Mouse (Mus musculus) embryonic fibroblast, embryonic 13.5 days (primary cell): ENCODE measurements around the gene Epb41l5. TPM values are rescaled to one million over a fixed set of nuclear protein-coding genes. Genes with fewer than 3 reads are reported as not detected.

Source experiments
- H3K27ac ChIP-seq: 2 replicates; pipeline ENCODE4 v1.5.1; 2012; ENCODE audit warnings: low read length, control low read depth, inconsistent platforms; ENCODE audit not compliant: insufficient read depth
- H3K4me1 ChIP-seq: 2 replicates; pipeline ENCODE4 v1.6.1; 2011; ENCODE audit warnings: low read length; ENCODE audit not compliant: control insufficient read depth, insufficient read depth
- H3K4me3 ChIP-seq: 2 replicates; pipeline ENCODE4 v1.5.1; 2011; ENCODE audit warnings: mild to moderate bottlenecking, control low read depth, low read length; ENCODE audit not compliant: insufficient read depth
- CTCF ChIP-seq: IDR thresholded peaks from 2 replicates; pipeline ENCODE4 v1.5.1; 2011; ENCODE audit warnings: mild to moderate bottlenecking, control low read depth, low read length, moderate library complexity, borderline replicate concordance; ENCODE audit not compliant: insufficient read depth
- POLR2A ChIP-seq: IDR thresholded peaks from 2 replicates; pipeline ENCODE4 v1.6.1; 2011; ENCODE audit warnings: low read depth, mild to moderate bottlenecking, control low read depth, low read length, moderate library complexity
- polyA plus RNA-seq: library from polyadenylated mRNA; stranded (reverse); fragments of >200 nt; gene quantifications from 2 replicates; pipeline ENCODE4 v1.2.4, GENCODE M21; 2011; ENCODE audit warnings: low read depth; ENCODE audit not compliant: missing spikeins, insufficient read length

The Epb41l5 gene
- polyA plus RNA-seq, 1 experiment: 2.7 TPM

DNA sequence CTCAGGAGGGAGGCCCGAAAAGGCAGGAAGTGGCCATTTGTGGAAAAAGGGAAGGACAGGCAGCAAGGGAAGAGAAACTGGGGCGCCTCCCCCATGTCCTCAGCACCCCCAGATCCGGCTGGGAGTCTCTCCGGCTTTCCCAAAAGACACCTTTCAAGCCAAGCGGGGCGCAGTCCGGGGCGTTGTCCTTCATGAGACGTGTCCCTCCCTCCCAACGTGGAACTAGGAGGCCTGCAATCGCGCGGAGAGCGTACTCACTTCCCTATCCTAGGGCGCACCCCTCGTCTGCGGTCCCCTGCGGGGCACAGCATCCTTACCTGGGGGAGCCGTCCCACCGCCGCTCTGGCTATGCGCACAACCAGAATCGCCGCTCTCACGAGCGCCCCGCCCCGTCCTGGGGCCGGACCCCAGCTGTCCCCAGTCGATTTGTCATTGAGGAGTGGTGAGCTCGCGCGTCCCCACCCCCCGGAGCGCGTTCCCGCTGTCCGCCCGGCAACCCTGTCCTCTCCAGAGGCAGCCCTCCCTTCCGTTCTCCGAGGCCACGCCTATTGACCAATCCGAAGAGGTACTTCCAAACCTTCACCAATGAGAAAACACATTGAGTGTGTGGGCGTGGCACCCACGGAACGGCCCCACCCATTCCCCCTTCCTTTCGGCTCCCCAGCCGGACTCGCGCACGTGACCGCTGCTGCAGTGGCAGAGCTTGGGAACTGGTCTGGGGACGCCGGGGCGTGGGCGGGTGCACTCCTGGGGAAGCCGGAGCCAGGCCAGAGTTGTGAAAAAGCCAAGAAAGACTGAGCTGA lies 144.3 kb downstream of the Epb41l5 start, which contains the start of gene Ralb:
Gene Ralb, minus strand, starts transcription at position 535 of the 803 bp plus-strand sequence.
- Histone ChIP-seq H3K4me1 (peaks cover 6% of the 10 kb centered on the region; the same call in 1 of the 2 replicates), H3K27ac (peak within 1 kb of the TSS; percentile 74), H3K4me3 (peak within 1 kb of the TSS; percentile 81)
- TF ChIP-seq POLR2A (peak; percentile 87), CTCF (no peak)

DNA sequence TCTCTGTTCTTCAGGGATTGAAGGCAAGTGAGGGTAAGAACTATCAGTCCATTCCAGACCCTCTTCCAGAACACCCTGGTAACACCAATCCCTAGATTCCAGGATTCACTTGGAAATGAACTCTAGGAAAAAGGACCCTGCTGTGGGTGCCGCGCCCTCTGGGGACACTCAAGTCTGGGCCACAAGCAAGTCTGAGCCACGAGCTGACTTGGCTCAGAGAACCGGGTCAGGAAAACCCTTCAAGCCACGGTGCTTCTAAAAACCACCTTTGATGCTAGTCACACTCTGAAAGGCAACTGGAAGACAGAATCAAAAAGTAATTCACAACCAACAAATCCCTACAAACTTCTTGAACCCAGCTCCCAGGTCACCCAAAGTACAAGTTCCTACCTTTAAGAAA lies 145.0 kb downstream of the Epb41l5 start:
- TF ChIP-seq POLR2A: no peak
- H3K4me3 ChIP-seq: peak overlapping the region; percentile 81
- H3K4me1 ChIP-seq: 0 out of 2 replicates have a peak, but pooled peaks cover 3% of the 10 kb centered on the region
- H3K27ac ChIP-seq: peak overlapping the region; percentile 74

GRCm38 (mm10) chr1:119503181-119503580 lies 145.6 kb downstream of the Epb41l5 start:
- H3K4me3 ChIP-seq: peak overlapping the region; percentile 81
- H3K27ac ChIP-seq: peak overlapping the region; percentile 74
- H3K4me1 ChIP-seq: 0 out of 2 replicates have a peak, but pooled peaks cover 3% of the 10 kb centered on the region
- TF ChIP-seq CTCF: no peak
- TF ChIP-seq POLR2A: no peak

GRCm38 (mm10) chr1:119502729-119503128 lies 146.1 kb downstream of the Epb41l5 start:
- Histone ChIP-seq H3K4me3 (peak overlapping the region; percentile 81), H3K4me1 (0 out of 2 replicates have a peak, but pooled peaks cover 3% of the 10 kb centered on the region), H3K27ac (no peak overlapping the region)
- no peak for TF ChIP-seq POLR2A
- no peak for TF ChIP-seq CTCF

GRCm38 (mm10) chr1:119501881-119502280 lies 146.9 kb downstream of the Epb41l5 start:
- no peak overlapping the region for H3K27ac ChIP-seq
- H3K4me1 ChIP-seq: 0 out of 2 replicates have a peak, but pooled peaks cover 3% of the 10 kb centered on the region
- no peak for TF ChIP-seq POLR2A
- H3K4me3 ChIP-seq: no peak overlapping the region

- no peaks in the 10 kb centered on the region for H3K4me1 ChIP-seq
- TF ChIP-seq POLR2A (no peak), CTCF (no peak)
- no peak overlapping the region for H3K27ac ChIP-seq
- H3K4me3 ChIP-seq: no peak overlapping the region
Measured at GRCm38 (mm10) chr1:119499456-119499855, 149.3 kb downstream of the Epb41l5 start.

DNA sequence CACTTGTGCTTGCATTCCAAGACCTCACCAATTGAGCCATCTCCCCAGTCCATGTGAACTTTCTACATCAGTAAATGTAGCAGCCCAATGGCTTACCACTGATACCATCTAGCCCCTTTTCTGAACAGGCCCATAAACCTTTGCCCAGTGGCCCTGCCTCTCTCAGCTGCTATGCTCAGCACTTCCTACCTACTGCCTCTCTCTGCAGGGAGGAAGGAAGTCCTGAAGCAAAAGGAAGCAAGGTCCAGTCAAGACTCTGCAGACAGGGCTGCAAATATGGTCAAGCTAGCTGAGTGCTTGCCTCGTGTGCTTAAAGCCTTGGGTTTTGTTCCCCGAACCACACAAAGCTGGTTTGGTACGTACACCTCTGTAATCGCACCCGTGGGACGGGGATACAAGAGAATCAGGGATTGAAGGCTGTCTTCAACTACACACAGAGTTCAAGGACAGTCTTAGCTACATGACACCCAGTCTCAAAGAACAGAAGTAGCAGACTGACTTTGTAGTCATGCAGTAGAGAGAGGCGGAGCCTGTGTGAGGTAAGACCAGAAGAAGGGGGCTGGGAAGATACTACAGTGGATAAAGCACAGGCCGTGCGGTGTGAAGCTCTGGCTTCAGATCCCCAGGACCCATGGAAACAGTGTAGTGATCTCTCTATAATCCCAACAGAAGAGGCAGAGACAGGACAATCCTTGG lies 150.1 kb downstream of the Epb41l5 start:
- no peaks in the 10 kb centered on the region for H3K4me1 ChIP-seq
- TF ChIP-seq CTCF (no peak), POLR2A (no peak)
- H3K4me3 ChIP-seq: no peak overlapping the region
- H3K27ac ChIP-seq: no peak overlapping the region

DNA sequence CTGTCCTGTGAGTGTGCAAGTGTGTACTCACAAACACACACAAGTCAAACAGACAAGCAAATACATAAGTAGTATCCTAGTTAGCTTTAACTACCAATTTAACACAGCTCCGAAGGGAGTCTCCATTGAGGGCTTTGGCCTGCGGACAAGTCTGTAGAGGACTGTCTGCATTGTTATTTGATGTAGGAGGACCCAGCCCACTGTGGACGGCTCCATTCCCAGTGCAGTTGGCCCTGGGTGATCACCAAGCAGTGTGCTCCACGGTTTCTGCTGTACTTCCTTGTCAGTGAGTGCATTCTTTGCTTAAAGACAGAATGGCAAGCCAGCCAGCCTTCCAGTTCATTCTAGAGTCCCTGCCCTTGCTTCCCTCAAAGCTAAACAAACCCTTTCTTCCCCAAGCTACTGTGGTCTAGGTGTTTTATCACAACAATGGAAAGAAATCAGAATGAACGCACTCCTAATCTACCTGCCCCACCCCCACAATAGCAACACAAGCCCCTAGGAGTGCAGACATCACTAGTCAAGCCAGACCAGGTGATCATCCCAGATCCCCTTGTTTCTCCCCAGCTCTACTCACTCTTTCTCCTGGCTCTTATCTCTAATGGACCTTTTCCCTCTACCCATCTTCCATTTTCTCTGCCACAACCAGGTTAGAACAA lies 151.3 kb downstream of the Epb41l5 start:
- Histone ChIP-seq H3K27ac (no peak overlapping the region), H3K4me1 (peaks cover under 1% of the 10 kb centered on the region), H3K4me3 (no peak overlapping the region)
- TF ChIP-seq CTCF (no peak), POLR2A (no peak)

DNA sequence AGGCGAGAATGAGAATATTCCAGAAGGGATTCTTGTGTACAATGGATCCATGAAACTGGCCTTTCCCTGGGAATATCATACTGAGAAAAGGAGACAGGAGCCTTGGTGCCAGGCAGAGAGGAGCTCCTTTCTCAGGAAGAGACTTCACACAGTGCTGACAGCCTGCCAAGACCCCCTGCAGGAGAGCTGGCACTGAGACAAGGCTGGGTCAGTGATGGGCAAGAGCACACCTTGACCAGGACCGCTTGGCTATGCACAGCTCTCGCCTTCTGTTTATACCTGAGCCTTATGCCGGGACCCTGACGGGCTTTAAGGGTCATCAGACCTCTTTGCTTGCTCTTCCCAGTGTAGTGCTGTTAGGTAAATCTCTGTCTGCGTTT lies 153.4 kb downstream of the Epb41l5 start:
- Histone ChIP-seq H3K27ac (no peak overlapping the region), H3K4me3 (no peak overlapping the region), H3K4me1 (peaks cover 7% of the 10 kb centered on the region)
- TF ChIP-seq POLR2A (no peak), CTCF (no peak)

Other genes starting within 250 kb of the Epb41l5 start
- gene Inhbb, start 226.8 kb downstream of the Epb41l5 start, polyA plus RNA-seq: 25.1 and 55.3 TPM in 2 replicates
- gene Ralb, start 144.2 kb downstream of the Epb41l5 start, polyA plus RNA-seq: 66.1 and 70.7 TPM in 2 replicates
- 18.4 and 22.1 TPM in 2 replicates for gene Tmem185b, start 122.8 kb downstream of the Epb41l5 start, polyA plus RNA-seq
- 7.3 and 12.9 TPM in 2 replicates for gene Ptpn4, start 188.6 kb upstream of the Epb41l5 start, polyA plus RNA-seq